Mouse (Mus musculus): Measurements from ENCODE around the gene Usp49.
"Not testable (repeated sequence)": the region's sequence is repeated elsewhere in the genome, so short reads cannot be mapped to it uniquely, and the experiment has no call there.

Gene Usp49

GRCm38 (mm10) chr17:47610849-47611660, 19.4 kb upstream of the Usp49 start, which contains the start of the genes Bysl, Med20 and Gm20517:
Bysl (minus strand) TSS chr17:47611492.
Med20 (plus strand) TSS chr17:47611582.
Gm20517 (plus strand) TSS chr17:47611589.
- peak; percentile 97 for DNase-seq

DNA sequence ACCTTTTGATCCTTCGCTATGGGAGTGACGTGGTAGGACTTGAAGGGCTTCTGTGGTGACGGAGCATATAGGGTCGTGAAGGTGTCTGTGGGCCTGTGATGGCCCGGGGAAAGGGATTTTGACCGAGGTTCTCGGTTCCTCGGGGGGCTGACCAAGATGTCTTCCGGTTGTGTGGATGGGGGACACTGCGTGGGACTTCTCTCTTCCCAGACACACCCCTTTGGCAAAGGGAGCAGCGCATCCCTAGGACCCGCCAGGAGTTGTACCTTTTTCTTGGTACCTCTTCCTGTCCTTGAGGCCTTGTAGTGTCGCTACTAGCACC, 18.9 kb upstream of the Usp49 start:
- DNase-seq, result no peak

GRCm38 (mm10) chr17:47614018-47614417, 16.5 kb upstream of the Usp49 start:
- peak; percentile 46 for DNase-seq

DNA sequence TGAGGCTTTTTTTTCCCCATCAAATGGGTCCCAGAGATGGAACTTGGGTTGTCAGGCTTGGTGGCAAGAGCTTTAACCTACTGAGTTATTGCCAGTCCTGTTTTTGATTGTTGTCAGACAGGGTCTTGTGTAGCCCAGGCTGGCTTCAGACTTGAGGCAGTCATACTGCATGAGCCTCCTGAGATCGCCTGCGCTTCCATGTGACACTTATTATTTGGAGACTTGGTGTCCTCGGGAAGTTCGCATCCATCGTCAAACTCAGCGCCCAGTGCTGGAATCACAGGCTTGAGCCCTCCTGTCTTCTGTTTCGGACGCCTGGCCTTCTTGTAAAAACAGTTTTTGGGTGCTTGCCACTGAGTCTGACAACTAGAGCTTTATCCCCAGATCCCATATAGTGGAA, 14.4 kb upstream of the Usp49 start:
- no peak for DNase-seq

- DNase-seq, result no peak
Measured at GRCm38 (mm10) chr17:47616652-47617051, 13.8 kb upstream of the Usp49 start.

GRCm38 (mm10) chr17:47617605-47618307, 12.7 kb upstream of the Usp49 start:
- no peak for DNase-seq

- DNase-seq, result no peak
Measured at GRCm38 (mm10) chr17:47618556-47619311, 11.8 kb upstream of the Usp49 start.

- DNase-seq, result no peak
Measured at GRCm38 (mm10) chr17:47622912-47623554, 7.5 kb upstream of the Usp49 start.

DNA sequence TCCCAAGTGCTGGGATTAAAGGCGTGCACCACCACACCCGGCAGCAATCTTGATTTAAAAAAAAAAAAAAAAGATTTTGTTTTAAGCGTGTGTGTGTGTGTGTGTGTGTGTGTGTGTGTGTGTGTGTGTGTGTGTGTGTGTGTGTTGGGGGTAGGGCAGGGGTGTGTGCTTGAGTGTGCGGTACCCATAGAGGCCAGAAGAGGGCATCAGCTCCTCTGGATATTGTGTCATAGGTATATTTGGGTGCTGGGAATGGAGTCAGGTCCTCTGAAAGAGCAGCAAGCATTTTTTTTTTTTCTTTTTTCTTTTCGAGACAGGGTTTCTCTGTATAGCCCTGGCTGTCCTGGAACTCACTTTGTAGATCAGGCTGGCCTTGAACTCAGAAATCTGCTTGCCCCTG, 5.9 kb upstream of the Usp49 start:
- not testable (repeated sequence) for DNase-seq

DNA sequence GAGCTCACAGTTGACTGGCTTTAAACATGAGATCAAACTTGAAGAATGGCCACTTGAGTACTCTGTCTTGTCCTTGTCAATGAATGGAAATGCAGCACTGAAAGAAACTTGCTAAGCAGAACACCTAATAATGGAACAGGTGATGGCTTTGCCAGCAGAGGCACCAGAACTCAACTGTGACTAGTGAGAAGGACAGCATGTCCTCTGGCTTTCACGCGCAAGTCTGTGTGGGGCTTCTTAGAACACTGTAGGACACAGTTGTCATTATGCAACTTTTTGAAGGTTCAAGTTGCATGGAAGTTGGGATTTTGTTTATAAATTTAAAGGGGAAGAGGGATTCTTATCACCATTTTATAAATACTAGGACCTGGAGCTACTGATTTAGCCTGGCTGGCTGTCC, 5.4 kb upstream of the Usp49 start:
- DNase-seq, result no peak

- no peak for DNase-seq
Measured at GRCm38 (mm10) chr17:47626031-47626430, 4.5 kb upstream of the Usp49 start.

DNA sequence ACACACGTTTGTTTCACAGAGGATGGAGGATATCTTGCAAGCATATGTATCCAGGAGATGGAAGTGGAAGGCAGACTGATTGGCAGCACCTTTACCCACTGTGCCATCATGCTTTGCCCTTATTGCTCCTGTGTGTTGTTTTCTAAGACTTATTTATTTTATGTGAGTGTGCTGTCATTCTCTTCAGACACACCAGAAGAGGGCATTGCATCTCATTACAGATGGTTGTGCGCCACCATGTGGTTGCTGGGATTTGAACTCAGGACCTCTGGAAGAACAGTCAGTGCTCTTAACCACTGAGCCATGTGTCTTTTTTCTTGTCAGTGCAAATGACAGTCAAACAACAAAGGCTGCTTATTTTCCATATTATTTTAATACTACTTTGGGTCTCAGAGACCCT, 2.7 kb upstream of the Usp49 start:
- no peak for DNase-seq

- peak; percentile 95 for DNase-seq
Measured at GRCm38 (mm10) chr17:47628851-47629676, 1.4 kb upstream of the Usp49 start.

GRCm38 (mm10) chr17:47629717-47630677, 493 bp upstream of the Usp49 start:
- DNase-seq, result peak; percentile 36

GRCm38 (mm10) chr17:47632181-47632840, 1.8 kb downstream of the Usp49 start:
- DNase-seq, result no peak

DNA sequence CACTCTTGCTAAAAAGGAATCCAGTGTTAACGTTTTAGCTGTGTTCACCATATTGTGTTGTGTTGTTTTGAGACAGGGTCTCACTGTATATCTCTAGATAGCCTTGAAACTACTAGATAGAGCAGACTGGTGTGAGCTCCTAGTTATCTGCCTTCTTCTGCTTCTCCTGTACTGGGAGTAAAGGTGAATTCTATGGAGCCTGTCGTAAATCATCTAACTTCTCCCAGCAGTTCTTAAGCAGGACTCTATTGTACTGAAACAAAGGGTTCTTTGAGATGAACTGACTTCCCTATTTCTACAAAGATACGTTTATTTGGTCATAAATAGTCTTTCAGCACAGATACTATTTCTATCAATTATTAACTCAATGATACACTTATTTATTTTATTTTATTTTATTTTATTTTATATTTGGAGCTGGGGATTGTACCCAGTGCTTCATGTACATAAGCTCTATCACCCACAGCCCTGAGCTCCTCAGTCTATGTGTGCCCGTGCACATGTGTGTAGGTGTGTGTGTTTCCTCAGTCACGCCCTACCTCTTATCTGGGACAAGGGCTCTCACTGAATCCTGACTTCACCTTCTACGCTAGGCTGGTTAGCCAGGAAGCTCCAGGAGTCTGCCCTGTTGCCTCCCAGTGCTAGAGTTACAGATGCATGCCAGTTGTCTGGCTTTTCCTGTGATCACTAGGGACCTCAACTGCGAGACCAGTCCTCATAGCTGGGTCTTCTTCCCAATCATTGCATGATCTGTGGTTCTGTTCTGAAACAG, 3.7 kb downstream of the Usp49 start:
- DNase-seq, result no peak

- no peak for DNase-seq
Measured at GRCm38 (mm10) chr17:47642992-47643391, 12.5 kb downstream of the Usp49 start.

- peak; percentile 79 for DNase-seq
Measured at GRCm38 (mm10) chr17:47646683-47647082, 16.2 kb downstream of the Usp49 start.

DNA sequence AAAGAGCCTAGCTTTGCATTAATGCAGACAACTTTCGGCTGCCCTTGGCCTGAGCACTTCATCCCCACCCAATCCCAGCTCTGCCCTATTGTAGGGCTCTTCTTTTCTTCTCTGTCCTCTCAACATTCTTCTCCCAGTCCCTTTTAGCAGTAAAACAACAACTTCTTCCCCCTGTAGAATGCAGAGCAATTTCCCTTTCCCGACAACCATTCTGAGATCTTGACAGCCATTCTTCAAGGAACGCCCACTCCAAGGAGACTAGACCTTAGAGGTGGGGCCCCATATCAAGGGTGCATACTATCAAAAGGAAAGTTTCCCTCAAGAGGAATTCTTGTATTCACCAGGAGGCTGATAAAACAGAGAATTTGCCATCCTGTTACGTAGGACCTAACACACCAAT, 18.5 kb downstream of the Usp49 start:
- DNase-seq, result no peak

DNA sequence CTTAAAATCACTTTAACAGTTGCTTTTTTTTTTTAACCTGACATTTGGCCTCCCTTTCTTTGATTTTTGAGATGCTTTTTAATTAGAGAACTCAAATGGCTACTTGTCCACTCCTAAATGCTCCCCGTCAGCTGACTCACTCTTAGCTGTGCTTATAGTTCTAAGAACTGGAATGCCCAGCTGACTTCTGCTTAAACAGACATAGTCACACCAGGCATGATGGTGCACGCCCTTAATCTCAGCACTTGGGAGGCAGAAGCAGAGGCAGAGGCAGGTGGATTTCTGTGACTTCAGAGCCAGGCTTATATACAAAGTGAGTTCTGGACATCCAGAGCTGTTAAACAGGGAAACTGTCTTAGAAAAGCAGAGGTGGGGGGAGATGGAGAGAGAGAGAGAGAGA, 21.5 kb downstream of the Usp49 start:
- DNase-seq, result no peak

Measured in kidney, adult 18-20 months (tissue).